ENCODE assay signal across 12 mouse cellular contexts in the genomic region with DNA sequence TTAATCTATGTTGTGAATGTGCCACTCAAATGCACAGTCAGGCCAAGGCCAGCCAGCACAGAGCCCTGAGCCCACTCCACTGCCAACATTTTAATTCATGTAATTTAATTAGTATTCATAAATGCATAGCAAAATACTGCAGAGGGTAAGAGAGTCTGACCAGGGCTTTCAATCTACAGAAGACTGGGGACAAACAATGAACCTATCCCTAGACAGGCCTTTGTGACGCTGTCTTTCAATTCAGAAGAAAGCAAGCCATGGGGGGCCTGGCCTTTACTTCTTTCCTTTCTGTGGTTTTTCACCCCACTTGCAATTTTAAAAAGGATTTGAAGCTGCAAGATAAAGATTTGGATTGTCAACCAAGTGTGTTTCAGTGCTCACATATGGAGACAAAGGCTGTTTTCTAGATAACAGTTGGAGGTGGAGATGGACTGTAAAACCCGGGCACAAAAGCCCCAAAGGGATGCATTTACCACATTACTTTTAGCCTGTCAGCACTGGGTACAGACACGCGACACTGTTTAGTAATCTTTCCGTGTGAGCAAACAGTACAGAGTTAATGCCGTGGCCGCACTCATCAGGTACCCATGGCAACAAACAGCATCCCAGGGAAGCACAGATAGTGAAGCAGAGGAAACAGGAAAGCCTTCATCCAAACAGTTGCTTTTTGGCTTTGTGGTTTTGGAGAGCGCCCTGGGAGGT. TPM values are rescaled to one million over a fixed set of nuclear protein-coding genes. Genes with fewer than 3 reads are reported as not detected.
DNase-seq lines count a peak whose midpoint lies in the region; ATAC-seq and TF ChIP-seq lines count a peak whose summit lies in the region.
"Had no signal": no experiment of that assay in that cellular context is flagged by ENCODE, and none has a peak within 500 bp of the region (broad histone marks: within the 10 kb centered on the region; RNA-seq: fewer than 3 reads in every experiment).

No protein-coding gene starts in this region.

- no peak for TF ChIP-seq CTCF in hindbrain, postnatal 0 days (IDR thresholded peaks at IDR 0.05; ENCODE audit: low read depth)

- no peak overlapping the region for H3K27ac ChIP-seq in forebrain, embryonic 11.5 days (ENCODE audit: low read depth, low read length)
- peak overlapping the region; percentile 26; the same call in 1 of the 2 replicates for H3K27ac ChIP-seq in hindbrain, postnatal 0 days
- H3K27ac ChIP-seq in kidney, embryonic 14.5 days (ENCODE audit: low read depth, low read length) = no peak overlapping the region
- H3K27ac ChIP-seq: stomach, postnatal 0 days had no signal

- no peaks in the 10 kb centered on the region for H3K9me3 ChIP-seq in forebrain, embryonic 11.5 days (ENCODE audit: control insufficient read depth, low read length)
- H3K9me3 ChIP-seq in hindbrain, postnatal 0 days (ENCODE audit: low read length) = no peaks in the 10 kb centered on the region
- no peaks in the 10 kb centered on the region for H3K9me3 ChIP-seq in kidney, embryonic 14.5 days (ENCODE audit: control insufficient read depth, low read length)
- H3K9me3 ChIP-seq: heart, embryonic 12.5 days had no signal

- peaks cover 17% of the 10 kb centered on the region; the same call in 1 of the 2 replicates for H3K36me3 ChIP-seq in forebrain, embryonic 11.5 days (ENCODE audit: control insufficient read depth, insufficient read depth, low read length)
- no peaks in the 10 kb centered on the region for H3K36me3 ChIP-seq in hindbrain, postnatal 0 days (ENCODE audit: insufficient read depth, low read length)
- peaks cover 98% of the 10 kb centered on the region for H3K36me3 ChIP-seq in myocyte (ENCODE audit: control insufficient read depth, insufficient read depth)
- peaks cover 95% of the 10 kb centered on the region for H3K36me3 ChIP-seq in kidney, embryonic 14.5 days (ENCODE audit: control insufficient read depth, insufficient read depth, low read length)

- H3ac ChIP-seq in myocyte (ENCODE audit: control insufficient read depth, insufficient read length) = no peak overlapping the region

- no peak overlapping the region for H3K9ac ChIP-seq in forebrain, embryonic 11.5 days (ENCODE audit: low read length)
- H3K9ac ChIP-seq in hindbrain, postnatal 0 days (replicated peaks; ENCODE audit: low read length) = no peak overlapping the region
- no peak overlapping the region for H3K9ac ChIP-seq in kidney, embryonic 14.5 days (ENCODE audit: low read depth, low read length)
- H3K9ac ChIP-seq: heart, embryonic 12.5 days had no signal

- H3K4me3 ChIP-seq in forebrain, embryonic 11.5 days (ENCODE audit: low read depth, low read length) = no peak overlapping the region
- H3K4me3 ChIP-seq in hindbrain, postnatal 0 days (ENCODE audit: low read length) = no peak overlapping the region
- H3K4me3 ChIP-seq in myocyte = no peak overlapping the region
- no peak overlapping the region for H3K4me3 ChIP-seq in kidney, embryonic 14.5 days (ENCODE audit: low read length)
- H3K4me3 ChIP-seq: heart, embryonic 12.5 days had no signal

- ATAC-seq in forebrain, embryonic 11.5 days (replicated peaks; ENCODE audit: low FRiP score) = peak; percentile 89
- peak; percentile 93 for ATAC-seq in hindbrain, postnatal 0 days
- ATAC-seq in kidney, embryonic 14.5 days (ENCODE audit: low FRiP score, low TSS enrichment) = no peak

- no peak overlapping the region for H3K4me2 ChIP-seq in forebrain, embryonic 11.5 days (ENCODE audit: low read depth, low read length, severe bottlenecking)
- H3K4me2 ChIP-seq in hindbrain, postnatal 0 days (ENCODE audit: low read depth, low read length) = peak overlapping the region; percentile 28
- H3K4me2 ChIP-seq in myocyte (ENCODE audit: low read depth) = no peak overlapping the region
- H3K4me2 ChIP-seq in kidney, embryonic 14.5 days (replicated peaks; ENCODE audit: low read depth, low read length) = no peak overlapping the region
- H3K4me2 ChIP-seq: heart, embryonic 12.5 days had no signal

- no peaks in the 10 kb centered on the region for H3K79me2 ChIP-seq in myocyte (ENCODE audit: control insufficient read depth, insufficient read depth)

- no peak for TF ChIP-seq POLR2A in myocyte (IDR thresholded peaks at IDR 0.05; ENCODE audit: insufficient read length, low read depth)

- DNase-seq in cerebellum, postnatal 10 days = peak; percentile 9 to 12
- no peak for DNase-seq in cerebellum, postnatal 36 days
- DNase-seq in forebrain, embryonic 11.5 days (ENCODE audit: low spot score) = peak; percentile 55
- peak; percentile 75 for DNase-seq in hindbrain, postnatal 0 days (ENCODE audit: low spot score)
- DNase-seq in spleen, adult 18-20 months = no peak
- DNase-seq in thymus, postnatal 14 days = no peak
- DNase-seq: kidney, adult 11 months; right cerebral cortex, adult 18-20 months had no signal

- H3K4me1 ChIP-seq in forebrain, embryonic 11.5 days (replicated peaks; ENCODE audit: control insufficient read depth, insufficient read depth, low read length) = peaks cover 5% of the 10 kb centered on the region; the same call in 1 of the 2 replicates
- peaks cover 6% of the 10 kb centered on the region for H3K4me1 ChIP-seq in hindbrain, postnatal 0 days (ENCODE audit: insufficient read depth, low read length)
- H3K4me1 ChIP-seq in kidney, embryonic 14.5 days (ENCODE audit: control insufficient read depth, insufficient read depth, low read length) = no peaks in the 10 kb centered on the region
- H3K4me1 ChIP-seq: heart, embryonic 12.5 days had no signal

- WGBS in forebrain, embryonic 11.5 days = 33% methylated on average over 8 of the region's 8 CpGs
- WGBS in hindbrain, postnatal 0 days = 14% methylated on average over 8 of the region's 8 CpGs
- WGBS in kidney, embryonic 14.5 days = 91% methylated on average over 8 of the region's 8 CpGs

- peaks cover 24% of the 10 kb centered on the region for H3K27me3 ChIP-seq in forebrain, embryonic 11.5 days (ENCODE audit: control insufficient read depth, insufficient read depth, low read length)
- H3K27me3 ChIP-seq in hindbrain, postnatal 0 days (ENCODE audit: insufficient read depth, low read length) = no peaks in the 10 kb centered on the region
- H3K27me3 ChIP-seq in myocyte (ENCODE audit: control insufficient read depth, insufficient read depth, insufficient read length) = no peaks in the 10 kb centered on the region
- no peaks in the 10 kb centered on the region for H3K27me3 ChIP-seq in kidney, embryonic 14.5 days (ENCODE audit: control insufficient read depth, insufficient read depth, low read length)
- H3K27me3 ChIP-seq: heart, embryonic 12.5 days had no signal

TF ChIP-seq in myocyte, 11 proteins besides CTCF, POLR2A, EP300 and RAD21:
- TF ChIP-seq POLR2AphosphoS2 (IDR thresholded peaks at IDR 0.05; ENCODE audit: insufficient read length, low read depth) (peak; percentile 36), REST (IDR thresholded peaks at IDR 0.05; ENCODE audit: insufficient read depth, insufficient read length) (no peak)
TF ChIP-seq in myocyte: peak in this region for 1.

RNA-seq across cellular contexts. Expression of gene Fn1, which starts 38.3 kb away (rescaled TPM):
- polyA plus RNA-seq in forebrain, embryonic 11.5 days (2014; fragmentation: Nextera tagmentation; extraction: Ambion mirVana) = 110 and 120 TPM in 2 replicates
- 64.1 and 81.6 TPM in 2 replicates for total RNA-seq in hindbrain, postnatal 0 days (2014; rRNA removed)
- polyA plus RNA-seq in hindbrain, postnatal 0 days (2015; fragmentation: Nextera tagmentation; extraction: Ambion mirVana) = 23.6 and 26.6 TPM in 2 replicates
- polyA plus RNA-seq in myocyte (2012; fragmentation: generic; extraction: Trizol) = 1,265 TPM
- 129 and 158 TPM in 2 replicates for polyA plus RNA-seq in kidney, embryonic 14.5 days (2014; fragmentation: Nextera tagmentation; extraction: Ambion mirVana)

RNA-seq across cellular contexts. Expression of gene Atic, which starts 57.7 kb away (rescaled TPM):
- 31.2 and 36.8 TPM in 2 replicates for polyA plus RNA-seq in forebrain, embryonic 11.5 days (2014; fragmentation: Nextera tagmentation; extraction: Ambion mirVana)
- 41.5 and 57.8 TPM in 2 replicates for total RNA-seq in hindbrain, postnatal 0 days (2014; rRNA removed)
- polyA plus RNA-seq in hindbrain, postnatal 0 days (2015; fragmentation: Nextera tagmentation; extraction: Ambion mirVana) = 32.3 and 34.6 TPM in 2 replicates
- 78.8 TPM for polyA plus RNA-seq in myocyte (2012; fragmentation: generic; extraction: Trizol)
- polyA plus RNA-seq in kidney, embryonic 14.5 days (2014; fragmentation: Nextera tagmentation; extraction: Ambion mirVana) = 50.4 and 73.8 TPM in 2 replicates

Comparison
In these comparisons a context has a peak if more than half of its experiments do, and no peak if none do; other contexts are left out.
1. DNase-seq: peak in cerebellum, postnatal 10 days (2 of 2), forebrain, embryonic 11.5 days (single experiment) and hindbrain, postnatal 0 days (single experiment); none in cerebellum, postnatal 36 days (0 of 2), spleen, adult 18-20 months (0 of 2) and thymus, postnatal 14 days (single experiment).